Mouse (Mus musculus): ENCODE measurements at regions not wholly inside any gene's neighbourhood (a gene's known extent, or its start where the extent isn't known, plus 50 kb on each side); places are given as distances from the start of the nearest gene placed in this dataset.

DNA sequence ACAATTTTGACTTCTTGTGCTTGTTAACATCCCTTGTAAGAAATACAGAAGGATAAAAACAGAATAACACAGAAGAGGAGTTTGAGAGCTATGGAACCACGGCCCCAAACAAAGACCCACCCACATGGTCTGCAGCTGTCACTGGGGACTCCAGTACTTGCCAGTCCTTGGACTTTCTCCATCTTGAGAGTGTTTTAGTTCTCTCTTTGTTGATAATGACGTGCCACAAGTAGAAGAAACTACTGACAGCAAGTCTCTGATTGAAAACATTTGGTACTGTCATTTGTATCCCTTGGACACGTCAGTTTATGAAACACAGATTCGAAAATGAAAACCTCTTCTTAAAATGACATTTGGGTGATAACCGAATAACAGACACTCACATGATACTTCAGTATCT lies 68.3 kb upstream of the Frg1 start:
- no peaks in the 10 kb centered on the region for H3K36me3 ChIP-seq (ENCODE audit: control insufficient read depth, insufficient read depth, low read length)
- no peak overlapping the region for H3K4me3 ChIP-seq (ENCODE audit: low read depth, low read length)
- WGBS: 77% methylated on average over 5 of the region's 5 CpGs
- no peaks in the 10 kb centered on the region; the same call in 1 of the 2 replicates for H3K4me1 ChIP-seq (ENCODE audit: control insufficient read depth, insufficient read depth, insufficient read length, low read length)
- no peak overlapping the region for H3K27ac ChIP-seq (ENCODE audit: insufficient read depth, low read depth, low read length)
- TF ChIP-seq CTCF (IDR thresholded peaks at IDR 0.05; ENCODE audit: extremely low read depth, insufficient read length, insufficient replicate concordance, low read depth, low read length) (no peak), POLR2A (IDR thresholded peaks at IDR 0.05; ENCODE audit: low read depth, low read length) (no peak)
- no peaks in the 10 kb centered on the region for H3K27me3 ChIP-seq (ENCODE audit: control insufficient read depth, insufficient read depth, low read length)

GRCm38 (mm10) chr8:41483297-41483696 lies 66.4 kb upstream of the Frg1 start:
- no peak overlapping the region for H3K27ac ChIP-seq (ENCODE audit: insufficient read depth, low read depth, low read length)
- H3K36me3 ChIP-seq (ENCODE audit: control insufficient read depth, insufficient read depth, low read length): no peaks in the 10 kb centered on the region
- H3K27me3 ChIP-seq (ENCODE audit: control insufficient read depth, insufficient read depth, low read length): no peaks in the 10 kb centered on the region
- no peak for TF ChIP-seq POLR2A (IDR thresholded peaks at IDR 0.05; ENCODE audit: low read depth, low read length)
- TF ChIP-seq CTCF (IDR thresholded peaks at IDR 0.05; ENCODE audit: extremely low read depth, insufficient read length, insufficient replicate concordance, low read depth, low read length): no peak
- no peak overlapping the region for H3K4me3 ChIP-seq (ENCODE audit: low read depth, low read length)
- WGBS: 22% methylated on average over 3 of the region's 3 CpGs
- no peaks in the 10 kb centered on the region; the same call in 1 of the 2 replicates for H3K4me1 ChIP-seq (ENCODE audit: control insufficient read depth, insufficient read depth, insufficient read length, low read length)

GRCm38 (mm10) chr8:41472992-41473699 lies 56.3 kb upstream of the Frg1 start:
- no peak overlapping the region for H3K4me3 ChIP-seq (ENCODE audit: low read depth, low read length)
- TF ChIP-seq POLR2A (IDR thresholded peaks at IDR 0.05; ENCODE audit: low read depth, low read length): no peak
- TF ChIP-seq CTCF (IDR thresholded peaks at IDR 0.05; ENCODE audit: extremely low read depth, insufficient read length, insufficient replicate concordance, low read depth, low read length): no peak
- H3K4me1 ChIP-seq (ENCODE audit: control insufficient read depth, insufficient read depth, insufficient read length, low read length): no peaks in the 10 kb centered on the region

GRCm38 (mm10) chr8:41472233-41472632 lies 55.4 kb upstream of the Frg1 start:
- H3K4me1 ChIP-seq (ENCODE audit: control insufficient read depth, insufficient read depth, insufficient read length, low read length): no peaks in the 10 kb centered on the region
- H3K4me3 ChIP-seq (ENCODE audit: low read depth, low read length): no peak overlapping the region
- WGBS: 96% methylated on average over 3 of the region's 3 CpGs
- H3K36me3 ChIP-seq (ENCODE audit: control insufficient read depth, insufficient read depth, low read length): no peaks in the 10 kb centered on the region
- H3K27ac ChIP-seq (ENCODE audit: insufficient read depth, low read depth, low read length): no peak overlapping the region
- TF ChIP-seq POLR2A (IDR thresholded peaks at IDR 0.05; ENCODE audit: low read depth, low read length) (no peak), CTCF (IDR thresholded peaks at IDR 0.05; ENCODE audit: extremely low read depth, insufficient read length, insufficient replicate concordance, low read depth, low read length) (no peak)
- H3K27me3 ChIP-seq (ENCODE audit: control insufficient read depth, insufficient read depth, low read length): no peaks in the 10 kb centered on the region

More at GRCm38 (mm10) chr8:41472992-41473699, 56.3 kb upstream of the Frg1 start:
- H3K27me3 ChIP-seq (ENCODE audit: control insufficient read depth, insufficient read depth, low read length): no peaks in the 10 kb centered on the region
- no peak overlapping the region for H3K27ac ChIP-seq (ENCODE audit: insufficient read depth, low read depth, low read length)
- 27% methylated on average over 8 of the region's 8 CpGs for WGBS
- no peaks in the 10 kb centered on the region for H3K36me3 ChIP-seq (ENCODE audit: control insufficient read depth, insufficient read depth, low read length)
